Mouse (Mus musculus) gastrocnemius, adult 8-10 months (tissue): ENCODE data around the gene Nat14. TPM values are rescaled to one million over a fixed set of nuclear protein-coding genes. Genes with fewer than 3 reads are reported as not detected.
"Not testable (repeated sequence)": the region's sequence is repeated elsewhere in the genome, so short reads cannot be mapped to it uniquely, and the experiment has no call there.

Source experiments
- DNase-seq, 2 experiments: peaks; one replicate each; pipeline ENCODE4 v3.0.0; 2022; ENCODE audit warnings: low spot score in 2 of 2
- total RNA-seq, 4 experiments: library from RNA; stranded (reverse); gene quantifications; 2 replicates each; pipeline ENCODE4 v1.2.4; 2022

Gene Nat14
- total RNA-seq: 1 to 10 TPM; 4.2 to 5.2 (median 4.6) TPM

GRCm38 (mm10) chr7:4921824-4922482, at the start of gene Nat14:
Gene Nat14, plus strand, starts transcription at chr7:4922028.
- no peak for DNase-seq

- peak; percentile 84 to 90 for DNase-seq
These were observed 45.0 kb upstream of the Nat14 start, which contains the start of gene Isoc2a for GRCm38 (mm10) chr7:4876753-4877221. Gene Isoc2a, plus strand, starts transcription at chr7:4877153.

GRCm38 (mm10) chr7:4877226-4877625, 44.6 kb upstream of the Nat14 start:
- DNase-seq: no peak

GRCm38 (mm10) chr7:4878186-4878585, 43.6 kb upstream of the Nat14 start:
- no peak for DNase-seq

GRCm38 (mm10) chr7:4879036-4879435, 42.8 kb upstream of the Nat14 start:
- not testable (repeated sequence) for DNase-seq

- DNase-seq: no peak
These were observed 35.1 kb upstream of the Nat14 start for GRCm38 (mm10) chr7:4886680-4887079.

GRCm38 (mm10) chr7:4895186-4895585, 26.6 kb upstream of the Nat14 start:
- DNase-seq: no peak

- no peak for DNase-seq
These were observed 22.8 kb upstream of the Nat14 start for GRCm38 (mm10) chr7:4898851-4899648.

GRCm38 (mm10) chr7:4899649-4900522, 21.9 kb upstream of the Nat14 start:
- DNase-seq: no peak

GRCm38 (mm10) chr7:4900523-4900851, 21.3 kb upstream of the Nat14 start:
- no peak for DNase-seq

- DNase-seq: no peak
These were observed 20.7 kb upstream of the Nat14 start for GRCm38 (mm10) chr7:4901171-4901570.

GRCm38 (mm10) chr7:4902404-4902803, 19.4 kb upstream of the Nat14 start:
- DNase-seq: no peak

- DNase-seq: no peak
These were observed 15.3 kb upstream of the Nat14 start, which contains the start of gene Gm36210 for GRCm38 (mm10) chr7:4906466-4906950. Gene Gm36210, minus strand, starts transcription at chr7:4906516.

GRCm38 (mm10) chr7:4911561-4911960, 10.3 kb upstream of the Nat14 start:
- peak in 1 of 2 experiments; percentile 56 for DNase-seq

GRCm38 (mm10) chr7:4912248-4912647, 9.6 kb upstream of the Nat14 start:
- no peak for DNase-seq

GRCm38 (mm10) chr7:4915007-4915665, 6.7 kb upstream of the Nat14 start, which contains the start of gene Zfp628:
Gene Zfp628, plus strand, starts transcription at chr7:4915217.
- peak; percentile 88 to 89 for DNase-seq

- DNase-seq: no peak
These were observed 6.0 kb upstream of the Nat14 start for GRCm38 (mm10) chr7:4915669-4916416.

GRCm38 (mm10) chr7:4917494-4917893, 4.3 kb upstream of the Nat14 start:
- peak in 1 of 2 experiments; percentile 1 for DNase-seq

- no peak for DNase-seq
These were observed 3.1 kb upstream of the Nat14 start for GRCm38 (mm10) chr7:4918681-4919080.

GRCm38 (mm10) chr7:4919096-4919495, 2.7 kb upstream of the Nat14 start:
- peak in 1 of 2 experiments; percentile 2 for DNase-seq
